Mouse (Mus musculus): ENCODE measurements at regions not wholly inside any gene's neighbourhood (a gene's known extent, or its start where the extent isn't known, plus 50 kb on each side); places are given as distances from the start of the nearest gene placed in this dataset.

DNA sequence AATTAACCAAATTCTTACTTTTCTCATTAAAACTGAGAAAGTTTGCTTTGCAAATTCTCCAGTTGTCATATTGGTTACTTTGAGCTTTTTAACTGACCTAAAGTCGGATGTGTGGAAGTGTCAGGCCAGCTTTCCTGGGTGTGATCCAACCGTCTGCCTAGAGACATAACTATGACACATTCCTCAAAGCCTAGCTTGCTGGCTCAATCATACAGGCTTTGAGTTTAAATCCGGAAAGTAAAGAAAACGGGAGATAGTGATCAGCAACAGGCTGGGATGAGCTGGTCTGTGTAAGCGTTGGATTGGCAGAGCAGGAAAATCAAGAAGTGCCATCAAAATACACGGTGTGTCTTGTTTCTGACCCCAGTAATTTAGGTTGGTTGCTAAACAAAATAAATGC, 91.4 kb downstream of the Gja1 start:
- TF ChIP-seq POLR2A (IDR thresholded peaks at IDR 0.05; ENCODE audit: insufficient read depth, low read depth, low read length): no peak
- no peak for TF ChIP-seq EP300 (IDR thresholded peaks at IDR 0.05; ENCODE audit: insufficient read depth, low read depth, low read length)
- TF ChIP-seq CTCF (IDR thresholded peaks at IDR 0.05): no peak
